Mouse (Mus musculus) heart, postnatal 0 days (tissue): ENCODE results near the gene Dcaf11.

Experiments
- CTCF ChIP-seq: IDR thresholded peaks from 2 replicates; pipeline ENCODE4 v1.5.1; 2016; ENCODE audit warnings: antibody characterized with exemption, control low read depth, low read depth
- EP300 ChIP-seq: IDR thresholded peaks from 2 replicates; pipeline ENCODE4 v1.6.1; 2016; ENCODE audit warnings: antibody characterized with exemption, low read depth

GRCm38 (mm10) chr14:55577871-55578667 lies 18.3 kb downstream of the Dcaf11 start, which contains the start of gene Psme1:
- TF ChIP-seq CTCF (no peak), EP300 (no peak)
